ENCODE assay signal across 10 mouse cellular contexts in genomic region chr1:41918394-41919262, GRCm38 (mm10).
DNase-seq lines count a peak whose midpoint lies in the region; ATAC-seq lines count a peak whose summit lies in the region.
"Had no signal": no experiment of that assay in that cellular context is flagged by ENCODE, and none has a peak within 500 bp of the region (broad histone marks: within the 10 kb centered on the region; RNA-seq: fewer than 3 reads in every experiment).

No protein-coding gene starts in this region.

- peak overlapping the region; percentile 52 for H3K4me2 ChIP-seq in heart, embryonic 12.5 days
- H3K4me2 ChIP-seq in liver, embryonic 11.5 days = peak overlapping the region; percentile 31
- H3K4me2 ChIP-seq in forebrain, embryonic 15.5 days (replicated peaks) = peak overlapping the region; percentile 18; the same call in 1 of the 2 replicates
- peak overlapping the region; percentile 15; the same call in 1 of the 2 replicates for H3K4me2 ChIP-seq in midbrain, embryonic 14.5 days (ENCODE audit: low read length)
- H3K4me2 ChIP-seq: lung, embryonic 14.5 days had no signal

- no peak for DNase-seq in heart, postnatal 4 days
- no peak for DNase-seq in liver, embryonic 11.5 days (ENCODE audit: low spot score)
- no peak for DNase-seq in liver
- DNase-seq in midbrain, embryonic 14.5 days = peak; percentile 60
- no peak for DNase-seq in ovary, postnatal 36 days (ENCODE audit: low spot score)
- no peak for DNase-seq in layer of hippocampus, postnatal 10 days (ENCODE audit: low spot score in 2 of 2)
- DNase-seq: kidney, adult 2 months; lung, embryonic 14.5 days had no signal

- 27% methylated on average over 11 of the region's 11 CpGs for WGBS in heart, embryonic 12.5 days
- WGBS in liver, embryonic 11.5 days = 43% methylated on average over 11 of the region's 11 CpGs
- 4% methylated on average over 11 of the region's 11 CpGs for WGBS in forebrain, embryonic 15.5 days
- WGBS in midbrain, embryonic 14.5 days = 23% methylated on average over 11 of the region's 11 CpGs

- no peak overlapping the region for H3K9ac ChIP-seq in heart, embryonic 12.5 days
- no peak overlapping the region for H3K9ac ChIP-seq in liver, embryonic 11.5 days (ENCODE audit: low read depth, low read length)
- H3K9ac ChIP-seq in forebrain, embryonic 15.5 days (replicated peaks) = no peak overlapping the region
- no peak overlapping the region for H3K9ac ChIP-seq in midbrain, embryonic 14.5 days (replicated peaks; ENCODE audit: low read length)
- H3K9ac ChIP-seq: lung, embryonic 14.5 days had no signal

- H3K9me3 ChIP-seq in heart, embryonic 12.5 days (replicated peaks) = no peaks in the 10 kb centered on the region
- no peaks in the 10 kb centered on the region for H3K9me3 ChIP-seq in liver, embryonic 11.5 days (ENCODE audit: control insufficient read depth, low read length)
- H3K9me3 ChIP-seq in forebrain, embryonic 15.5 days = no peaks in the 10 kb centered on the region
- no peaks in the 10 kb centered on the region for H3K9me3 ChIP-seq in midbrain, embryonic 14.5 days (ENCODE audit: control insufficient read depth, low read length)

- peak overlapping the region; percentile 20; the same call in 1 of the 2 replicates for H3K4me3 ChIP-seq in heart, embryonic 12.5 days
- no peak overlapping the region for H3K4me3 ChIP-seq in liver, embryonic 11.5 days (ENCODE audit: low read depth, low read length)
- no peak overlapping the region for H3K4me3 ChIP-seq in forebrain, embryonic 15.5 days
- no peak overlapping the region for H3K4me3 ChIP-seq in midbrain, embryonic 14.5 days (replicated peaks; ENCODE audit: low read depth, low read length)

- no peak for ATAC-seq in heart, embryonic 12.5 days (ENCODE audit: insufficient number of reproducible peaks, low FRiP score)
- ATAC-seq in liver, embryonic 11.5 days (replicated peaks; ENCODE audit: low FRiP score) = no peak
- peak; percentile 69 for ATAC-seq in forebrain, embryonic 15.5 days (replicated peaks)
- ATAC-seq in midbrain, embryonic 14.5 days (ENCODE audit: low FRiP score, low TSS enrichment) = no peak

- H3K27ac ChIP-seq in heart, embryonic 12.5 days (ENCODE audit: poor library complexity, severe bottlenecking) = no peak overlapping the region
- H3K27ac ChIP-seq in liver, embryonic 11.5 days (ENCODE audit: low read depth, low read length) = no peak overlapping the region
- peak overlapping the region; percentile 68 for H3K27ac ChIP-seq in forebrain, embryonic 15.5 days (replicated peaks)
- no peak overlapping the region for H3K27ac ChIP-seq in midbrain, embryonic 14.5 days (replicated peaks; ENCODE audit: low read depth, low read length)

- H3K27me3 ChIP-seq in heart, embryonic 12.5 days (replicated peaks) = no peaks in the 10 kb centered on the region
- H3K27me3 ChIP-seq in liver, embryonic 11.5 days (replicated peaks; ENCODE audit: control insufficient read depth, insufficient read depth, low read length) = no peaks in the 10 kb centered on the region
- no peaks in the 10 kb centered on the region for H3K27me3 ChIP-seq in forebrain, embryonic 15.5 days
- H3K27me3 ChIP-seq in midbrain, embryonic 14.5 days (ENCODE audit: control insufficient read depth, insufficient read depth, low read length) = no peaks in the 10 kb centered on the region

- H3K36me3 ChIP-seq in heart, embryonic 12.5 days = no peaks in the 10 kb centered on the region
- no peaks in the 10 kb centered on the region for H3K36me3 ChIP-seq in liver, embryonic 11.5 days (ENCODE audit: control insufficient read depth, insufficient read depth, low read length)
- no peaks in the 10 kb centered on the region for H3K36me3 ChIP-seq in forebrain, embryonic 15.5 days
- H3K36me3 ChIP-seq in midbrain, embryonic 14.5 days (ENCODE audit: control insufficient read depth, insufficient read depth, low read length) = no peaks in the 10 kb centered on the region

- peaks cover 12% of the 10 kb centered on the region for H3K4me1 ChIP-seq in heart, embryonic 12.5 days (replicated peaks)
- H3K4me1 ChIP-seq in liver, embryonic 11.5 days (replicated peaks; ENCODE audit: control insufficient read depth, insufficient read depth, low read length) = no peaks in the 10 kb centered on the region
- peaks cover 23% of the 10 kb centered on the region for H3K4me1 ChIP-seq in forebrain, embryonic 15.5 days
- peaks cover 3% of the 10 kb centered on the region; the same call in 1 of the 2 replicates for H3K4me1 ChIP-seq in midbrain, embryonic 14.5 days (ENCODE audit: control insufficient read depth, insufficient read depth, low read length)
